Mouse (Mus musculus) liver, embryonic 13.5 days (tissue): Measurements from ENCODE around the gene Resf1. TPM values are rescaled to one million over a fixed set of nuclear protein-coding genes. Genes with fewer than 3 reads are reported as not detected.
"Not testable (repeated sequence)": the region's sequence is repeated elsewhere in the genome, so short reads cannot be mapped to it uniquely, and the experiment has no call there.

Experiments used
- ATAC-seq: fragments of 200-750 bp; cut with Nextera tagmentation; 2 replicates; pipeline ENCODE4 v1.8.0; 2017; ENCODE audit warnings: low read depth, mild to moderate bottlenecking, moderate number of reproducible peaks, moderate library complexity
- DNase-seq: peaks from one replicate; pipeline ENCODE4 v3.0.0; 2022
- H3K27ac ChIP-seq: fragments of 300-500 bp; sonication (generic); 2 replicates; pipeline ENCODE4 v1.5.1; 2015; ENCODE audit warnings: moderate library complexity, mild to moderate bottlenecking, inconsistent platforms
- H3K27me3 ChIP-seq: fragments of 300-500 bp; sonication (generic); 2 replicates; pipeline ENCODE4 v1.6.1; 2015; ENCODE audit warnings: mild to moderate bottlenecking, inconsistent platforms
- H3K36me3 ChIP-seq: fragments of 300-500 bp; sonication (generic); 2 replicates; pipeline ENCODE4 v1.6.1; 2015; ENCODE audit warnings: mild to moderate bottlenecking, inconsistent platforms
- H3K4me1 ChIP-seq: fragments of 300-500 bp; sonication (generic); replicated peaks from 2 replicates; pipeline ENCODE4 v1.6.1; 2015; ENCODE audit warnings: inconsistent platforms
- H3K4me2 ChIP-seq: fragments of 300-500 bp; sonication (generic); 2 replicates; pipeline ENCODE4 v1.6.1; 2015; ENCODE audit warnings: inconsistent platforms, mild to moderate bottlenecking, moderate library complexity
- H3K4me3 ChIP-seq: fragments of 300-500 bp; sonication (generic); replicated peaks from 2 replicates; pipeline ENCODE4 v1.5.1; 2015; ENCODE audit warnings: mild to moderate bottlenecking, inconsistent platforms
- H3K9ac ChIP-seq: fragments of 300-500 bp; sonication (generic); 2 replicates; pipeline ENCODE4 v1.6.1; 2015; ENCODE audit warnings: mild to moderate bottlenecking, inconsistent platforms
- H3K9me3 ChIP-seq: fragments of 300-500 bp; sonication (generic); replicated peaks from 2 replicates; pipeline ENCODE4 v1.6.1; 2016; ENCODE audit warnings: inconsistent platforms
- WGBS: fragments of 180-500 bp; shearing (Covaris S2); methylation state at CpG from one replicate; pipeline ENCODE4 v1.1.7; 2015; ENCODE audit not compliant: insufficient replicate concordance; 5-methylcytosine and 5-hydroxymethylcytosine counted together
- polyA plus RNA-seq: library from polyadenylated mRNA; unstranded; fragments of >200 nt; fragmentation: Nextera tagmentation; extraction: Ambion mirVana; gene quantifications from 2 replicates; pipeline ENCODE4 v1.2.1, GENCODE M21; 2015

Gene Resf1
- polyA plus RNA-seq, 1 experiment from 2014 or later = 24.6 TPM

DNA sequence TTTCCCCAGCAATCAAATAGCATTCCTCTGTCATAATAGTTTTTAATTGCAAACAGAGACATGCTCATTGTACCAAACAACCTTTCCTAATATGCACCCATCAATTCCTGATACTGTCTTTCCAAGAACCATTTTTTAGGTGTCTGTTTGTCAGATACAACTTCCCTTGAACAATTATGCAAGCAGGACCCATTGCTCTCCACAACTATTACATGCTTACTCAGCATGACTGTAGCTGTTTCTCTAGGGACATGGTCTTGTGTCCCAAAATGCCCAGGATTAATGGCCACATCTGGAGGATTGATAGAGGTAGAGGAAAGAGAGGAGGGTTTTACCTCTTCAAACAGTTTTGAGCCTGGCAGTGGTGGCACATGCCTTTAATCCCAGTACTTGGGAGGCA, 35.2 kb downstream of the Resf1 start:
- Histone ChIP-seq H3K4me1 (no peaks in the 10 kb centered on the region), H3K36me3 (no peaks in the 10 kb centered on the region), H3K27me3 (no peaks in the 10 kb centered on the region), H3K4me3 (no peak overlapping the region), H3K9ac (no peak overlapping the region), H3K4me2 (no peak overlapping the region), H3K9me3 (peaks cover 8% of the 10 kb centered on the region), H3K27ac (no peak overlapping the region)
- ATAC-seq = no peak
- DNase-seq = no peak

DNA sequence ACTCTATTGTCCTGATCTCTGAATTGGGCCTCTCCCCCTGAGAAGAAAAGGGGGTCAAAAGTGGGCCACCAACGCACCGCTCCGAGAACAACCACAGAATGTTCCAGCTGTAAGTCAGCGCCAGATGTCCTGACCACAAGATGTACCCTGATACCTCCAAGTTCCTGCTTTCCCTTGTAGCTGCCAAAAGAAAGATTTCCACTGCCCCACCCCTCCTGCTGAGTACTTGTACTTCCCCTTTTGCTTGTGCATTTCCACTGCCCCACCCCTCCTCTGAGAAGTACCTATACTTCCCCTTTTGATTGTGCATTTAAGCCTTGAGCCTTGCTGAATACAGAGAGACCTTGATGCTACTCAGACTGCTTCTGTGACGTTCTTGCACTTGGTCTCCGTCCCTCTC, 39.0 kb downstream of the Resf1 start:
- not testable (repeated sequence) for H3K4me2 ChIP-seq, H3K4me1 ChIP-seq, H3K27me3 ChIP-seq, H3K36me3 ChIP-seq, H3K9ac ChIP-seq, H3K4me3 ChIP-seq, DNase-seq, ATAC-seq, H3K27ac ChIP-seq, H3K9me3 ChIP-seq
- 72% methylated on average over 6 of the region's 6 CpGs for WGBS

DNA sequence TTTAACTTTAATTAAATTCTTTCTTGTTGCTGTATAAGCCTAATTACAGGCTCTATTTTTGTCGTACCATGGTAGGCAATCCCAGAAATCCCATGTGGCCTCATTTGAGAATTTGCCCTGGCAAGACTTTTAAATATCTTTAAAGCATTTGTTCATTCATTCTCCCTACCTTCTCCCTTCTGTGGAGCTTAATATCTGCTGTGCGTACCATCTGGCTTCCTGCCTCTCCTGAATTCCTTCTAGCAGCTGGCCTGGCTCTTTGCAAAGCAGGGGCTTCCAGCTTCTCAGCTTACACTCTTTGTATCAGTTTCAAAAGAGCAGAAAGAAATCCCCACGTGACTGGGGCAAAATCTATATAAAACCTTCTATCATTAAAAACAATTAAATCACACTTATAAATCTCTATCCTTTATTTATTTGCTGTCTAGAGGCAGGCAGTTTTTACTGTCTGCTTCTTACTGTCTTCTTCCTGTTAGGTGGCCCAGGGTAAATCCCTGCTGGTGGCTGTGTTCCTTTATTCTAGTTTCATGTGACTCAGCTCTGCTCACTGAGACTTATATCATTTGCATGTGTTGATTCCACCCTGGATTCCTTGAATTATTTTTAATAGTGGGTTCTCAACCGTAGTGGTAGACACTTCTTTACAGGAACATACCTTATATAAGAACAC, 45.7 kb downstream of the Resf1 start:
- WGBS = 65% methylated on average over 4 of the region's 4 CpGs

DNA sequence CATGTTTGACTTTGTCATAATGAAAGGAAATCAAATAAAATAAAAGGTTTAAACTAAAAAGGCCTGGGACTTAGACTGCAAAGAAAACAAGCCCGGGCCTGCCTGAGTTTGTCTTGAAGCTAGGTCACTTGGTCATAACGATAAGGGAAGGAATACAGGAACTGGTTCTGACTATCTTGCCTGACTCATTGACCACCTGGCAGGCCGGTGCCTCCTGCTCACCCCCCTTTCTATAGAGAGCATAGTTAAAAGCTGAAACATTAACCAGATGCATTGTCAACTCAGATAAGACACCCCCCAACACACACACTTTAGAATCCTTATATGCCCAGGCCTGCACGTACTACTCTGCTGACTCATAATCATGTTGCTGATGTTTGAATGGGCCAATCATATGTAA, 46.6 kb downstream of the Resf1 start:
- H3K27me3 ChIP-seq = not testable (repeated sequence)
- WGBS = 36% methylated on average over 4 of the region's 4 CpGs

More for the DNA sequence above, 45.7 kb downstream of the Resf1 start:
- Histone ChIP-seq H3K4me2 (no peak overlapping the region), H3K4me3 (no peak overlapping the region), H3K27ac (no peak overlapping the region), H3K9me3 (0 out of 2 replicates have a peak, but pooled peaks cover 3% of the 10 kb centered on the region), H3K4me1 (no peaks in the 10 kb centered on the region), H3K36me3 (no peaks in the 10 kb centered on the region), H3K27me3 (no peaks in the 10 kb centered on the region), H3K9ac (no peak overlapping the region)
- no peak for ATAC-seq
- no peak for DNase-seq

DNA sequence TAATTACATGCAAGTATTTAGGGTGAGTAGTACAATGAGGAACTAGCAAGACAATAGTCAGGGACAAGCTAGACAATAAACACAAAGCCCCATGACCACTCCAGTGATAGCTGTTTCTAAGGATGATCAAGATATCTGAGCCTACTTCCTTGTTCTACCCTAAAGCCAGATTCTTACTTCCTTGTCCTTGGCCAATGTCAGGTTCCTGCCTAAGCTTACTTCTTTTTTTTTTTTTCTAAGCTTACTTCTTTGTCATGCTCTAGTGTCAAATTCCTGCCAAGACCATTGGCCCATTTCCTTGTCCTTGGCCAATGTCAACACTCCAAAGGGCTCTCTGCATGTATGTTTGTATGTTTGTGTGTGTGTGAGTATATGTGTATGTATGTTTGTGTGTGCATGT, 47.9 kb downstream of the Resf1 start:
- DNase-seq (no peak), ATAC-seq (no peak)
- H3K27ac ChIP-seq = no peak overlapping the region
- no peaks in the 10 kb centered on the region for H3K4me1 ChIP-seq
- H3K9me3 ChIP-seq = 0 out of 2 replicates have a peak, but pooled peaks cover 3% of the 10 kb centered on the region
- H3K9ac ChIP-seq = no peak overlapping the region
- H3K36me3 ChIP-seq = no peaks in the 10 kb centered on the region
- H3K4me2 ChIP-seq = no peak overlapping the region
- H3K4me3 ChIP-seq = no peak overlapping the region
- no peaks in the 10 kb centered on the region for H3K27me3 ChIP-seq

More for the DNA sequence above, 46.6 kb downstream of the Resf1 start:
- ATAC-seq = peak; percentile 83
- DNase-seq = peak; percentile 15
- not testable (repeated sequence) for H3K9ac ChIP-seq, H3K4me3 ChIP-seq, H3K27ac ChIP-seq, H3K4me2 ChIP-seq, H3K4me1 ChIP-seq, H3K9me3 ChIP-seq, H3K36me3 ChIP-seq

DNA sequence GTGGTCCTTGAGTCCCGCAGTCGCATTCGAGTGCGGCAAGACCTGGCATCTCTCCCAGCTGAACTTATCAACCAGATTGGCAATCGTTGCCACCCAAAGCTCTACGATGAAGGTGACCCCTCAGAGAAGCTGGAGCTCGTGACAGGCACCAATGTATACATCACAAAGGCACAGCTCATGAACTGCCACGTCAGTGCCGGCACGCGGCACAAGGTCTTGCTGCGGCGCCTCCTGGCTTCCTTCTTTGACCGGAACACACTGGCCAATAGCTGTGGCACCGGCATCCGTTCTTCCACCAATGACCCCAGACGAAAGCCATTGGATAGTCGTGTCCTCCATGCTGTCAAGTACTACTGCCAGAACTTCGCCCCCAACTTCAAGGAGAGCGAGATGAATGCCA, 53.3 kb downstream of the Resf1 start:
- H3K27ac ChIP-seq, ATAC-seq, DNase-seq, H3K4me3 ChIP-seq, H3K27me3 ChIP-seq, H3K4me2 ChIP-seq, H3K9ac ChIP-seq, H3K9me3 ChIP-seq, H3K36me3 ChIP-seq, H3K4me1 ChIP-seq: not testable (repeated sequence)
- WGBS = 87% methylated on average over 20 of the region's 20 CpGs

DNA sequence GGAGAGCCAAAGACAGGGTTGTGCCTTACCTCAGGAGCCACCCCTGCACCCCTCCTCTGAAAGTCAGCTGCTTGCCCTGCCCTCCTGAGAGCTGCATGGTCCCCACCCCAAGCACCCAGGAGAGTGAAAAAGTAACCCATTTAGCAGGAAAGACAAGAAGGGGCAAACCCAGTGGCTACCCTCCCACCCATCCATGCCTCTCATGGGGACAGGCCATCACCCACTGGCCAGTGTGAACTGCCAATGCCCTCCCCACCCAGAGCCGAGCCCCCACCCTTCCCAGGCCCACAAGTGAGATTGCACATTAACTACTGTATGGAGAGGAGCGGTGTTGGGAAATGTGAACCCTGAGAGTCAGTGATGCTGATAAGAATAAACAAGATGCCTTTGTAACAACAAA, 56.8 kb downstream of the Resf1 start:
- not testable (repeated sequence) for ATAC-seq, H3K27me3 ChIP-seq, H3K4me3 ChIP-seq, H3K27ac ChIP-seq, H3K4me2 ChIP-seq, H3K4me1 ChIP-seq, H3K9me3 ChIP-seq, H3K36me3 ChIP-seq, DNase-seq, H3K9ac ChIP-seq
- 59% methylated on average over 2 of the region's 2 CpGs for WGBS

DNA sequence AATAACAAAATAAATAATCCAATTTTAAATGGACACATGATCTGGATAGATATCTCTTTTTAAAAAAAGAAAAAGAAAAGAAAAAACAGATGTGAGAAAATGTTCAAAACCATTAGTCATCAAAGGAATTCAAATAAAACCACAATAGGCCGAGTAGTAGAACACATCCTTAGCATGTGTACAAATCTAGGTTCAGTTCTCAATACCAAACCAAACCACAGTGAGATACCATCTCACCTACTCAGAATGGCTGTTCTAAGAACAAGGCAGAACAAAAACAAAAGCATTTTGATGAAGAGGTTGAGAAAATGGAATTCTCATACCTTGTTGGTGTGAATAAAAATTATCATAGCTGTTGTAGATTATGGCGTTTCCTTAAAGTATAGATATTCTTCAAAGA, 57.2 kb downstream of the Resf1 start:
- H3K4me2 ChIP-seq = no peak overlapping the region
- no peak overlapping the region for H3K27ac ChIP-seq
- ATAC-seq (no peak), DNase-seq (no peak)
- H3K27me3 ChIP-seq = no peaks in the 10 kb centered on the region
- 56% methylated on average over 2 of the region's 2 CpGs for WGBS
- H3K9me3 ChIP-seq = no peaks in the 10 kb centered on the region
- no peaks in the 10 kb centered on the region for H3K36me3 ChIP-seq
- H3K4me3 ChIP-seq = no peak overlapping the region
- H3K4me1 ChIP-seq = no peaks in the 10 kb centered on the region
- no peak overlapping the region for H3K9ac ChIP-seq

DNA sequence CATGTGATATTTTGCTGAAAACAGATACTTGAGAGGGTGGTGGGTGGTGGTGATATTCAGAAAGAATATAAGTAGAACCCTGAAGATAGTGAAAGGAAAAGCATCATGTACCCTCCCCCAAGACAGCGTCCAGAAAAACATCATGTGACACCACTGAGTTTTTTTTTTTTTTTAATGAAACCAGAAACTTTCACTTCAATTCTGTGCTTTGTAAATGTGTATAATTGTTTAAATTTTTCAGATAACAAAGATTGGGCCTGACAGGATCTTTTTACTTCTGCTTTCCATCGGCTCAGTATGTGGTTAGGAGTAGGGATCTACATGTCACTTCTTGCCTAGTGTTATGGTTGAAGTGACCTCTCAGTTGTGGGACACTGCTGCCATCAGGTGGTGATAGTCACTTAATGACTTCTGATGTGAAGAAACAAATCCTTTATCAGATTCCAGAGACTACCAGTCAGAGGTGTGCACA, 65.8 kb downstream of the Resf1 start:
- Histone ChIP-seq H3K4me1 (peaks cover 13% of the 10 kb centered on the region), H3K4me3 (no peak overlapping the region), H3K9ac (no peak overlapping the region), H3K36me3 (no peaks in the 10 kb centered on the region), H3K9me3 (no peaks in the 10 kb centered on the region), H3K27ac (no peak overlapping the region), H3K4me2 (no peak overlapping the region), H3K27me3 (no peaks in the 10 kb centered on the region)
- WGBS = 23% methylated on average over 2 of the region's 2 CpGs
- ATAC-seq = peak; percentile 80
- DNase-seq = peak; percentile 56

DNA sequence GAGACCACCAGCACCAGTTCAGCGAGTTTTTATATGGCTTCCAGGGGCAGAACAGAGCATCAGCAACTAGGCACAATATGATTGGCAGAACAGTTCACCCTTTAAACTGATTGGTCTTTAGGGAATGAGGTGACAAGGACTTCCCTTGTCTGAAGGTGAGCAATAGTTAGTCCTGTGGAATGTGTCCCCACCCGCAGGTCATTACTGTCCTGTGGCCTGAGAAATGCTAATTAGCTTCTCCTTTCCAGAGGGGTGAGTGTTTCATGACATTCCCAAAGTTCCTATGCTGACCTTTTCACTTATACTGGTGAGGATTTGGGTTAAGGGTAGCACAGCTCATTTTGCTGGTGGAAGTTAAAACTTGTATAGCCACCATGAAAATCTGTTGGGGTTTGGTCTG, 74.3 kb downstream of the Resf1 start:
- H3K27me3 ChIP-seq = no peaks in the 10 kb centered on the region
- no peak overlapping the region for H3K9ac ChIP-seq
- H3K36me3 ChIP-seq = no peaks in the 10 kb centered on the region
- H3K9me3 ChIP-seq = no peaks in the 10 kb centered on the region
- no peak overlapping the region for H3K4me2 ChIP-seq
- 54% methylated on average over 2 of the region's 2 CpGs for WGBS
- DNase-seq (no peak), ATAC-seq (no peak)
- no peak overlapping the region for H3K4me3 ChIP-seq
- no peaks in the 10 kb centered on the region for H3K4me1 ChIP-seq
- no peak overlapping the region for H3K27ac ChIP-seq
